Mouse (Mus musculus): ENCODE data around the gene Amer3.
"Not testable (repeated sequence)": the region's sequence is repeated elsewhere in the genome, so short reads cannot be mapped to it uniquely, and the experiment has no call there.

Gene Amer3
- long read RNA-seq, experiment 1, result 0 reads
- long read RNA-seq, experiment 2, partial matches to known transcripts, result 0 of 1 reads
- long read RNA-seq, experiment 2, other reads (novel, unspliced or antisense), result 1 of 1 reads

GRCm38 (mm10) chr1:34578851-34579781 is at the start of gene Amer3:
Gene Amer3, plus strand, starts transcription at chr1:34579657.
- intact Hi-C loops (cut with DNase I), result no loop called here

GRCm38 (mm10) chr1:34534574-34534973 is 44.9 kb upstream of the Amer3 start:
- intact Hi-C loops (cut with DNase I), result not testable (repeated sequence)

GRCm38 (mm10) chr1:34535043-34535698 is 44.3 kb upstream of the Amer3 start, which contains the start of gene Cfc1:
Gene Cfc1, plus strand, starts transcription at chr1:34535648.
- intact Hi-C loops (cut with DNase I), result not testable (repeated sequence)

GRCm38 (mm10) chr1:34536291-34536766 is 43.1 kb upstream of the Amer3 start:
- intact Hi-C loops (cut with DNase I), result no loop called here

- intact Hi-C loops (cut with DNase I), result no loop called here
These were observed 42.5 kb upstream of the Amer3 start for GRCm38 (mm10) chr1:34536767-34537485.

GRCm38 (mm10) chr1:34547074-34547473 is 32.4 kb upstream of the Amer3 start:
- intact Hi-C loops (cut with DNase I), result no loop called here

GRCm38 (mm10) chr1:34553690-34554089 is 25.8 kb upstream of the Amer3 start:
- intact Hi-C loops (cut with DNase I), result no loop called here

GRCm38 (mm10) chr1:34554275-34554674 is 25.2 kb upstream of the Amer3 start:
- intact Hi-C loops (cut with DNase I), result no loop called here

GRCm38 (mm10) chr1:34560843-34561242 is 18.6 kb upstream of the Amer3 start, which contains the start of gene Prss40:
Gene Prss40, minus strand, starts transcription at chr1:34560943.
- intact Hi-C loops (cut with DNase I), result no loop called here

GRCm38 (mm10) chr1:34564383-34565045 is 14.9 kb upstream of the Amer3 start:
- intact Hi-C loops (cut with DNase I), result no loop called here

GRCm38 (mm10) chr1:34568120-34568519 is 11.3 kb upstream of the Amer3 start:
- intact Hi-C loops (cut with DNase I), result no loop called here

GRCm38 (mm10) chr1:34569876-34570275 is 9.6 kb upstream of the Amer3 start:
- intact Hi-C loops (cut with DNase I), result no loop called here

- intact Hi-C loops (cut with DNase I), result no loop called here
These were observed 8.0 kb upstream of the Amer3 start for GRCm38 (mm10) chr1:34571431-34571830.

GRCm38 (mm10) chr1:34573221-34573620 is 6.2 kb upstream of the Amer3 start:
- intact Hi-C loops (cut with DNase I), result no loop called here

GRCm38 (mm10) chr1:34579782-34580356 is 412 bp downstream of the Amer3 start:
- intact Hi-C loops (cut with DNase I), result no loop called here

- intact Hi-C loops (cut with DNase I), result no loop called here
These were observed 2.8 kb downstream of the Amer3 start for GRCm38 (mm10) chr1:34582218-34582617.

GRCm38 (mm10) chr1:34583821-34584263 is 4.4 kb downstream of the Amer3 start:
- intact Hi-C loops (cut with DNase I), result no loop called here

GRCm38 (mm10) chr1:34584736-34585135 is 5.3 kb downstream of the Amer3 start:
- intact Hi-C loops (cut with DNase I), result no loop called here

GRCm38 (mm10) chr1:34587298-34588096 is 8.0 kb downstream of the Amer3 start:
- intact Hi-C loops (cut with DNase I), result no loop called here
